Comparison of ENCODE assay signal across 8 mouse cellular contexts in the genomic region with DNA sequence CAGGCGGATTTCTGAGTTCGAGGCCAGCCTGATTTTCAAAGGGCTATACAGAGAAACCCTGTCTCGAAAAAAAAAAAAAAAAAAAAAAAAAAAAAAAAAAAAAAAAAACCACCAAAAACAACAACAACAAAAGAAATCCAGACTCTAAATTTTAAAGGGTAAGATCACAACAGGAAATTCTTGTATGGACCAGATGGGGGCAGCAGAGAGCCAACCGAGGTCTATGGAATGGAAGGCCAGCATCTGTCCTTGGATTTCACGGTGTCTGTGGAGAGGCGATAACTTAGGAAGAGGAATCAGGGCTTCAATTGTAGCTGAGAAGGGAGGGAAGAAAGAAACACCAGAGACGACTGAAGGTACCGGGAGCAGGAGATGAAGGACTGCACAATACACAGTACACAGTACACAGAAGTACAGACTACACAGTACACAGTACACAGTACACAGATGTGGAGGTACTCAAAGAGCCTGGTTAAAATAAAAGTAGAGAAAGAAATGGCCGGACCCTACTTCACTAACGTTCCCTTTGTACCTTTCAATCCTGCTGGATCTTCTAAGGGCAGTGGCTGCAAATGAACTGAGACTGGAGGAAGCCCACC. TPM values are rescaled to one million over a fixed set of nuclear protein-coding genes. Genes with fewer than 3 reads are reported as not detected.
DNase-seq lines count a peak whose midpoint lies in the region; ATAC-seq and TF ChIP-seq lines count a peak whose summit lies in the region.

No protein-coding gene starts in this region.

- DNase-seq in gastrocnemius, adult 18-20 months (ENCODE audit: low spot score): peak; percentile 77
- no peak for DNase-seq in gastrocnemius, postnatal 25 days
- DNase-seq in adrenal gland, postnatal 25 days: peak; percentile 59
- peak; percentile 48 for DNase-seq in embryonic facial prominence, embryonic 14.5 days (ENCODE audit: low spot score)
- DNase-seq in kidney, postnatal 14 days: peak; percentile 63
- peak; percentile 24 for DNase-seq in right cerebral cortex, postnatal 25 days

- H3K9me3 ChIP-seq in embryonic facial prominence, embryonic 14.5 days (ENCODE audit: control insufficient read depth, low read length): no peaks in the 10 kb centered on the region
- H3K9me3 ChIP-seq in lung, embryonic 16.5 days (ENCODE audit: control insufficient read depth, low read length): no peaks in the 10 kb centered on the region

- no peak overlapping the region for H3ac ChIP-seq in C2C12 (ENCODE audit: control insufficient read depth, insufficient read length, low read depth)

- no peak overlapping the region for H3K4me2 ChIP-seq in embryonic facial prominence, embryonic 14.5 days (ENCODE audit: low read depth, low read length)
- H3K4me2 ChIP-seq in lung, embryonic 16.5 days (ENCODE audit: low read depth, low read length): no peak overlapping the region

- peaks cover 4% of the 10 kb centered on the region for H3K27me3 ChIP-seq in C2C12 (ENCODE audit: control insufficient read depth, insufficient read depth, insufficient read length)
- no peaks in the 10 kb centered on the region for H3K27me3 ChIP-seq in embryonic facial prominence, embryonic 14.5 days (replicated peaks; ENCODE audit: control insufficient read depth, insufficient read depth, low read length)
- no peaks in the 10 kb centered on the region for H3K27me3 ChIP-seq in lung, embryonic 16.5 days (ENCODE audit: control insufficient read depth, insufficient read depth, low read depth, low read length)

- no peak overlapping the region for H3K27ac ChIP-seq in embryonic facial prominence, embryonic 14.5 days (replicated peaks; ENCODE audit: low read depth, low read length)
- no peak overlapping the region for H3K27ac ChIP-seq in lung, embryonic 16.5 days (ENCODE audit: low read length)

- H3K4me1 ChIP-seq in embryonic facial prominence, embryonic 14.5 days (ENCODE audit: control insufficient read depth, insufficient read depth, low read length): no peaks in the 10 kb centered on the region
- no peaks in the 10 kb centered on the region for H3K4me1 ChIP-seq in lung, embryonic 16.5 days (replicated peaks; ENCODE audit: control insufficient read depth, insufficient read depth, low read length)

- H3K9ac ChIP-seq in embryonic facial prominence, embryonic 14.5 days (ENCODE audit: low read depth, low read length): no peak overlapping the region
- H3K9ac ChIP-seq in lung, embryonic 16.5 days (ENCODE audit: low read length): no peak overlapping the region

- no peaks in the 10 kb centered on the region for H3K79me2 ChIP-seq in C2C12 (ENCODE audit: control insufficient read depth, insufficient read depth)

- H3K4me3 ChIP-seq in C2C12 (ENCODE audit: insufficient read depth, poor library complexity, severe bottlenecking): no peak overlapping the region
- no peak overlapping the region for H3K4me3 ChIP-seq in embryonic facial prominence, embryonic 14.5 days (ENCODE audit: low read depth, low read length)
- H3K4me3 ChIP-seq in lung, embryonic 16.5 days (ENCODE audit: low read length): no peak overlapping the region

- peak; percentile 15 for TF ChIP-seq CTCF in C2C12 (IDR thresholded peaks at IDR 0.05; ENCODE audit: control insufficient read depth, insufficient read depth, insufficient read length)

- WGBS in embryonic facial prominence, embryonic 14.5 days: 61% methylated on average over 10 of the region's 10 CpGs
- 57% methylated on average over 10 of the region's 10 CpGs for WGBS in lung, embryonic 16.5 days

- no peaks in the 10 kb centered on the region for H3K36me3 ChIP-seq in C2C12 (ENCODE audit: control insufficient read depth, insufficient read depth)
- H3K36me3 ChIP-seq in embryonic facial prominence, embryonic 14.5 days (ENCODE audit: control insufficient read depth, insufficient read depth, low read length): no peaks in the 10 kb centered on the region
- no peaks in the 10 kb centered on the region for H3K36me3 ChIP-seq in lung, embryonic 16.5 days (ENCODE audit: control insufficient read depth, insufficient read depth, low read length)

- H3K79me3 ChIP-seq in C2C12 (ENCODE audit: low read depth): no peaks in the 10 kb centered on the region

- no peak for ATAC-seq in embryonic facial prominence, embryonic 14.5 days (ENCODE audit: low read depth)
- ATAC-seq in lung, embryonic 16.5 days (ENCODE audit: low read depth): peak; percentile 23; the same call in 1 of the 2 replicates

TF ChIP-seq in C2C12, 6 proteins besides CTCF, POLR2A, EP300 and RAD21:
- TF ChIP-seq MAX (IDR thresholded peaks at IDR 0.05) (no peak), MYOG (IDR thresholded peaks at IDR 0.05; ENCODE audit: control insufficient read depth, extremely low read depth, insufficient read length) (no peak), FOSL1 (IDR thresholded peaks at IDR 0.05; ENCODE audit: insufficient read depth, low read length, poor library complexity, severe bottlenecking) (no peak), MYOD1 (IDR thresholded peaks at IDR 0.05; ENCODE audit: control insufficient read depth, insufficient read length, low read depth) (no peak), CEBPB (IDR thresholded peaks at IDR 0.05; ENCODE audit: low read depth) (no peak), USF1 (IDR thresholded peaks at IDR 0.05; ENCODE audit: low read depth) (no peak)

RNA-seq across cellular contexts. Expression of a gene that starts 13.1 kb away (rescaled TPM):
- 10 to 100 TPM; 35.4 to 45.9 TPM for total RNA-seq in gastrocnemius, adult 18-20 months (2021)
- total RNA-seq in gastrocnemius, postnatal 25 days (2021): 10 to 100 TPM; 30.8 to 37.8 TPM
- 0.40 TPM for polyA plus RNA-seq in C2C12 (2012; fragmentation: generic; extraction: Trizol)
- total RNA-seq in adrenal gland, postnatal 25 days (2021): 12.0 and 12.8 TPM in 2 replicates
- 0.51 and 0.82 TPM in 2 replicates for polyA plus RNA-seq in embryonic facial prominence, embryonic 14.5 days (2014; fragmentation: Nextera tagmentation; extraction: Ambion mirVana)
- 0.36 and 0.54 TPM in 2 replicates for polyA plus RNA-seq in lung, embryonic 16.5 days (2015; fragmentation: Nextera tagmentation; extraction: Ambion mirVana)
